Mouse (Mus musculus) hindbrain, embryonic 11.5 days (tissue): Measurements from ENCODE around the gene Angptl7. TPM values are rescaled to one million over a fixed set of nuclear protein-coding genes. Genes with fewer than 3 reads are reported as not detected.

Experiments used
- ATAC-seq: fragments of 200-750 bp; cut with Nextera tagmentation; 2 replicates; pipeline ENCODE4 v1.8.0; 2017; ENCODE audit warnings: mild to moderate bottlenecking, moderate TSS enrichment, moderate library complexity; ENCODE audit not compliant: low FRiP score
- DNase-seq: peaks from one replicate; pipeline ENCODE4 v3.0.0-alpha.2; 2015; ENCODE audit warnings: low spot score
- H3K27ac ChIP-seq: fragments of 300-500 bp; sonication (generic); 2 replicates; pipeline ENCODE4 v1.5.1; 2014; ENCODE audit warnings: mild to moderate bottlenecking, low read depth, low read length
- H3K27me3 ChIP-seq: fragments of 300-500 bp; sonication (generic); 2 replicates; pipeline ENCODE4 v1.6.1; 2014; ENCODE audit warnings: mild to moderate bottlenecking, low read length, moderate library complexity, mixed read lengths; ENCODE audit not compliant: control insufficient read depth, insufficient read depth
- H3K36me3 ChIP-seq: fragments of 300-500 bp; sonication (generic); 2 replicates; pipeline ENCODE4 v1.6.1; 2014; ENCODE audit warnings: mild to moderate bottlenecking, low read length, moderate library complexity, mixed read lengths; ENCODE audit not compliant: control insufficient read depth, insufficient read depth
- H3K4me1 ChIP-seq: fragments of 300-500 bp; sonication (generic); replicated peaks from 2 replicates; pipeline ENCODE4 v1.6.1; 2014; ENCODE audit warnings: low read length, mixed read lengths; ENCODE audit not compliant: control insufficient read depth, insufficient read depth
- H3K4me2 ChIP-seq: fragments of 300-500 bp; sonication (generic); replicated peaks from 2 replicates; pipeline ENCODE4 v1.6.1; 2014; ENCODE audit warnings: mild to moderate bottlenecking, low read depth, low read length
- H3K4me3 ChIP-seq: fragments of 300-500 bp; sonication (generic); 2 replicates; pipeline ENCODE4 v1.5.1; 2014; ENCODE audit warnings: low read depth, low read length
- H3K9ac ChIP-seq: fragments of 300-500 bp; sonication (generic); 2 replicates; pipeline ENCODE4 v1.6.1; 2014; ENCODE audit warnings: low read depth, low read length
- H3K9me3 ChIP-seq: fragments of 300-500 bp; sonication (generic); 2 replicates; pipeline ENCODE4 v1.6.1; 2016; ENCODE audit warnings: low read length; ENCODE audit not compliant: control insufficient read depth
- WGBS: fragments of 180-500 bp; shearing (Covaris S2); extraction: QIAGEN DNeasy Blood & Tissue Kit; methylation state at CpG from one replicate; pipeline ENCODE4 v1.1.7; 2014; 5-methylcytosine and 5-hydroxymethylcytosine counted together
- polyA plus RNA-seq: library from polyadenylated mRNA; unstranded; fragments of >200 nt; fragmentation: Nextera tagmentation; extraction: Ambion mirVana; gene quantifications from 2 replicates; pipeline ENCODE4 v1.2.1, GENCODE M21; 2014

Angptl7 gene
- polyA plus RNA-seq, 1 experiment from 2014 or later, result 0.28 TPM

- Histone ChIP-seq H3K27me3 (no peaks in the 10 kb centered on the region), H3K9ac (no peak overlapping the region), H3K4me1 (no peaks in the 10 kb centered on the region), H3K36me3 (peaks cover 8% of the 10 kb centered on the region; the same call in 1 of the 2 replicates), H3K4me2 (no peak overlapping the region), H3K4me3 (no peak overlapping the region), H3K27ac (no peak overlapping the region), H3K9me3 (no peaks in the 10 kb centered on the region)
- DNase-seq (no peak), ATAC-seq (no peak)
- 92% methylated on average over 10 of the region's 10 CpGs for WGBS
Observed at GRCm38 (mm10) chr4:148527158-148527910, 27.1 kb upstream of the Angptl7 start.

GRCm38 (mm10) chr4:148523538-148523937, 23.3 kb upstream of the Angptl7 start:
- Histone ChIP-seq H3K4me3 (no peak overlapping the region), H3K36me3 (peaks cover 12% of the 10 kb centered on the region; the same call in 1 of the 2 replicates), H3K27me3 (no peaks in the 10 kb centered on the region), H3K27ac (no peak overlapping the region), H3K4me2 (no peak overlapping the region), H3K4me1 (no peaks in the 10 kb centered on the region), H3K9me3 (no peaks in the 10 kb centered on the region), H3K9ac (no peak overlapping the region)
- 83% methylated on average over 7 of the region's 7 CpGs for WGBS
- no peak for ATAC-seq
- no peak for DNase-seq

GRCm38 (mm10) chr4:148518235-148518795, 18.1 kb upstream of the Angptl7 start:
- Histone ChIP-seq H3K27ac (no peak overlapping the region), H3K36me3 (peaks cover 11% of the 10 kb centered on the region), H3K27me3 (no peaks in the 10 kb centered on the region), H3K9me3 (no peaks in the 10 kb centered on the region), H3K4me2 (no peak overlapping the region), H3K4me3 (no peak overlapping the region), H3K4me1 (no peaks in the 10 kb centered on the region), H3K9ac (no peak overlapping the region)
- WGBS, result 31% methylated on average over 5 of the region's 5 CpGs
- ATAC-seq, result no peak
- no peak for DNase-seq

GRCm38 (mm10) chr4:148517809-148518208, 17.5 kb upstream of the Angptl7 start:
- Histone ChIP-seq H3K36me3 (peaks cover 14% of the 10 kb centered on the region), H3K4me3 (no peak overlapping the region), H3K9ac (no peak overlapping the region), H3K9me3 (no peaks in the 10 kb centered on the region), H3K27me3 (no peaks in the 10 kb centered on the region), H3K4me2 (no peak overlapping the region), H3K4me1 (no peaks in the 10 kb centered on the region), H3K27ac (no peak overlapping the region)
- ATAC-seq (no peak), DNase-seq (no peak)
- 61% methylated on average over 4 of the region's 4 CpGs for WGBS

- no peak overlapping the region for H3K4me2 ChIP-seq
- no peaks in the 10 kb centered on the region for H3K27me3 ChIP-seq
- peaks cover 10% of the 10 kb centered on the region for H3K36me3 ChIP-seq
- ATAC-seq (no peak), DNase-seq (no peak)
- H3K4me3 ChIP-seq, result no peak overlapping the region
- H3K4me1 ChIP-seq, result no peaks in the 10 kb centered on the region
- no peak overlapping the region for H3K9ac ChIP-seq
- 90% methylated on average over 2 of the region's 2 CpGs for WGBS
- H3K27ac ChIP-seq, result no peak overlapping the region
- H3K9me3 ChIP-seq, result no peaks in the 10 kb centered on the region
Observed at GRCm38 (mm10) chr4:148515313-148515712, 15.1 kb upstream of the Angptl7 start.

GRCm38 (mm10) chr4:148513021-148513559, 12.8 kb upstream of the Angptl7 start:
- Histone ChIP-seq H3K4me1 (no peaks in the 10 kb centered on the region), H3K27me3 (no peaks in the 10 kb centered on the region), H3K4me3 (no peak overlapping the region), H3K9me3 (no peaks in the 10 kb centered on the region), H3K27ac (no peak overlapping the region), H3K9ac (no peak overlapping the region), H3K36me3 (peaks cover 10% of the 10 kb centered on the region), H3K4me2 (no peak overlapping the region)
- WGBS, result 78% methylated on average over 6 of the region's 6 CpGs
- no peak for ATAC-seq
- no peak for DNase-seq

GRCm38 (mm10) chr4:148511334-148511733, 11.1 kb upstream of the Angptl7 start:
- H3K9ac ChIP-seq, result no peak overlapping the region
- H3K27me3 ChIP-seq, result no peaks in the 10 kb centered on the region
- no peaks in the 10 kb centered on the region for H3K4me1 ChIP-seq
- H3K9me3 ChIP-seq, result no peaks in the 10 kb centered on the region
- no peak overlapping the region for H3K4me3 ChIP-seq
- ATAC-seq, result no peak
- WGBS, result 94% methylated on average over 4 of the region's 4 CpGs
- peaks cover 10% of the 10 kb centered on the region for H3K36me3 ChIP-seq
- DNase-seq, result no peak
- H3K27ac ChIP-seq, result no peak overlapping the region
- no peak overlapping the region for H3K4me2 ChIP-seq

- Histone ChIP-seq H3K4me1 (no peaks in the 10 kb centered on the region), H3K36me3 (peaks cover 10% of the 10 kb centered on the region), H3K4me2 (no peak overlapping the region), H3K9ac (no peak overlapping the region), H3K27me3 (no peaks in the 10 kb centered on the region), H3K4me3 (no peak overlapping the region), H3K9me3 (no peaks in the 10 kb centered on the region), H3K27ac (no peak overlapping the region)
- 88% methylated on average over 4 of the region's 4 CpGs for WGBS
- DNase-seq (no peak), ATAC-seq (no peak)
Observed at GRCm38 (mm10) chr4:148510691-148511090, 10.4 kb upstream of the Angptl7 start.
